ENCODE assay signal across 11 mouse cellular contexts in genomic region chr6:113934692-113935091, GRCm38 (mm10).
DNase-seq lines count a peak whose midpoint lies in the region; ATAC-seq lines count a peak whose summit lies in the region.
"Had no signal": no experiment of that assay in that cellular context is flagged by ENCODE, and none has a peak within 500 bp of the region (broad histone marks: within the 10 kb centered on the region; RNA-seq: fewer than 3 reads in every experiment).

No protein-coding gene starts in this region.

- H3K27ac ChIP-seq in midbrain, embryonic 16.5 days (ENCODE audit: low read length) = no peak overlapping the region
- no peak overlapping the region for H3K27ac ChIP-seq in kidney, embryonic 15.5 days
- H3K27ac ChIP-seq: neural tube, embryonic 13.5 days had no signal

- no peak overlapping the region for H3K4me2 ChIP-seq in midbrain, embryonic 16.5 days (ENCODE audit: low read length)
- H3K4me2 ChIP-seq in kidney, embryonic 15.5 days = no peak overlapping the region
- H3K4me2 ChIP-seq: liver, embryonic 11.5 days; neural tube, embryonic 13.5 days had no signal

- 75% methylated on average over 8 of the region's 8 CpGs for WGBS in midbrain, embryonic 16.5 days
- WGBS in kidney, embryonic 15.5 days = 78% methylated on average over 8 of the region's 8 CpGs

- DNase-seq in cerebellum, adult 9-11 months = peak; percentile 57
- DNase-seq in cerebellum, postnatal 4 days (ENCODE audit: low spot score in 2 of 2) = no peak
- peak; percentile 97 for DNase-seq in brain, adult 2 months (ENCODE audit: low read depth, low spot score)
- DNase-seq in layer of hippocampus, adult 9-10 months (ENCODE audit: low spot score) = peak; percentile 57
- peak; percentile 84 for DNase-seq in lung, postnatal 25 days (ENCODE audit: low spot score)

- peaks cover 10% of the 10 kb centered on the region for H3K4me1 ChIP-seq in midbrain, embryonic 16.5 days (ENCODE audit: control insufficient read depth, insufficient read depth, low read length)
- H3K4me1 ChIP-seq in kidney, embryonic 15.5 days = no peaks in the 10 kb centered on the region

- H3K4me3 ChIP-seq in midbrain, embryonic 16.5 days (ENCODE audit: low read depth, low read length) = no peak overlapping the region
- H3K4me3 ChIP-seq in kidney, embryonic 15.5 days (replicated peaks) = no peak overlapping the region
- H3K4me3 ChIP-seq: neural tube, embryonic 13.5 days had no signal

- H3K9ac ChIP-seq in midbrain, embryonic 16.5 days (ENCODE audit: low read depth, low read length) = no peak overlapping the region
- H3K9ac ChIP-seq in kidney, embryonic 15.5 days = no peak overlapping the region
- H3K9ac ChIP-seq: neural tube, embryonic 13.5 days had no signal

- no peak for ATAC-seq in midbrain, embryonic 16.5 days
- no peak for ATAC-seq in erythroblast, adult 5-6 weeks (replicated peaks; ENCODE audit: low FRiP score, poor library complexity, severe bottlenecking)
- no peak for ATAC-seq in kidney, embryonic 15.5 days (replicated peaks; ENCODE audit: low FRiP score)
- ATAC-seq: hindbrain, embryonic 16.5 days had no signal

- H3K27me3 ChIP-seq in midbrain, embryonic 16.5 days (ENCODE audit: control insufficient read depth, insufficient read depth, low read depth, low read length) = no peaks in the 10 kb centered on the region
- no peaks in the 10 kb centered on the region for H3K27me3 ChIP-seq in kidney, embryonic 15.5 days
- H3K27me3 ChIP-seq: neural tube, embryonic 13.5 days had no signal

- no peaks in the 10 kb centered on the region for H3K9me3 ChIP-seq in midbrain, embryonic 16.5 days (replicated peaks; ENCODE audit: control insufficient read depth, low read length, poor library complexity, severe bottlenecking)
- H3K9me3 ChIP-seq in kidney, embryonic 15.5 days (replicated peaks) = no peaks in the 10 kb centered on the region
- H3K9me3 ChIP-seq: neural tube, embryonic 13.5 days had no signal

- H3K36me3 ChIP-seq in midbrain, embryonic 16.5 days (ENCODE audit: control insufficient read depth, insufficient read depth, low read length) = no peaks in the 10 kb centered on the region
- H3K36me3 ChIP-seq in kidney, embryonic 15.5 days = no peaks in the 10 kb centered on the region
- H3K36me3 ChIP-seq: neural tube, embryonic 13.5 days had no signal

Comparison
In these comparisons a context has a peak if more than half of its experiments do, and no peak if none do; other contexts are left out.
1. DNase-seq: peak in cerebellum, adult 9-11 months (single experiment), brain, adult 2 months (single experiment), layer of hippocampus, adult 9-10 months (single experiment) and lung, postnatal 25 days (single experiment); none in cerebellum, postnatal 4 days (0 of 2).